Mouse (Mus musculus): ENCODE data around the gene Uvssa.

GRCm38 (mm10) chr5:33455737-33456136, 77.4 kb downstream of the Uvssa start:
- TF ChIP-seq CTCF (IDR thresholded peaks at IDR 0.05; ENCODE audit: borderline replicate concordance, extremely low read depth, insufficient read depth, insufficient read length): no peak
- no peak for TF ChIP-seq POLR2A (IDR thresholded peaks at IDR 0.05; ENCODE audit: borderline replicate concordance, extremely low read depth, insufficient read depth, insufficient read length, poor library complexity, severe bottlenecking)

All from brain, embryonic 14.5 days (tissue).